18 mouse cellular contexts compared by ENCODE assay signal in the genomic region with DNA sequence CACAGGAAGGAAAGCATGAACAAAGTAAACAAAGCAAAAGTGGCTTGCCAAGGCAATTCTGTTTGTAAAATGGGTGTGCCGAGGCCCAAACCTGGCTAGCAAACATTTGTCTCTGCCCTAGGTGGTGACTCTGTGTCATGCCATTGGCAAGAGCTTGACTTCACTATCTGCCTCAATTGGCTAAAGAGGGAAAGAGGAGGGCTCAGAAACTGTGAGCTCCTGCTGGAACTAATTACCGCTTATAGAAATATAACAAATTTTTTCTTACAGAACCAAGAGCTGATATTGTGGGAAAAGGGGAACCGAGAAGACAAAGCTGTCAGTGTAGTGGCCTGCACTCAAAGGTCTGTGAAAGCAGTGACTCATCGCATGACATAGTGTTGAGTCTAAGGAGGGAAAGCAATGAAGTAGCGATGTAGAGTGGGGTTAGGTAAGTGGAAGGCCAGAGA. TPM values are rescaled to one million over a fixed set of nuclear protein-coding genes. Genes with fewer than 3 reads are reported as not detected.
DNase-seq lines count a peak whose midpoint lies in the region; ATAC-seq and TF ChIP-seq lines count a peak whose summit lies in the region.
"Had no signal": no experiment of that assay in that cellular context is flagged by ENCODE, and none has a peak within 500 bp of the region (broad histone marks: within the 10 kb centered on the region; RNA-seq: fewer than 3 reads in every experiment).

No protein-coding gene starts in this region.

- DNase-seq in liver, adult 2 months (ENCODE audit: extremely low read depth, low read depth, low spot score) = peak; percentile 96
- DNase-seq in liver = no peak
- peak; percentile 65 for DNase-seq in Muller cell, postnatal 12 days (ENCODE audit: inconsistent ontology term)
- DNase-seq in lung, adult 2 months = peak; percentile 10
- peak; percentile 5 for DNase-seq in splenic B cell, adult 2 months (ENCODE audit: low read depth, low spot score)
- no peak for DNase-seq in left cerebral cortex, postnatal 10 days (ENCODE audit: extremely low spot score in 1 of 2, low spot score in 2 of 2)
- DNase-seq in forebrain, embryonic 10.5 days (ENCODE audit: extremely low spot score, low spot score) = no peak
- no peak for DNase-seq in hindbrain, postnatal 0 days (ENCODE audit: low spot score)
- DNase-seq: embryo, embryonic 11 days; heart, adult 2 months; kidney, postnatal 4 days; liver, embryonic 13.5 days; right cerebral cortex, postnatal 4 days; thymus, adult 2 months had no signal

- H3K9me3 ChIP-seq in forebrain, embryonic 10.5 days = no peaks in the 10 kb centered on the region
- no peaks in the 10 kb centered on the region for H3K9me3 ChIP-seq in hindbrain, postnatal 0 days (ENCODE audit: low read length)
- H3K9me3 ChIP-seq: liver, embryonic 13.5 days; midbrain, embryonic 15.5 days; neural tube, embryonic 15.5 days had no signal

- no peaks in the 10 kb centered on the region for H3K79me2 ChIP-seq in liver, adult 2 months (ENCODE audit: control insufficient read depth, insufficient read depth, low read length)

- no peak for ATAC-seq in hindbrain, postnatal 0 days
- ATAC-seq: forebrain, embryonic 16.5 days; midbrain, embryonic 15.5 days had no signal

- H3K4me2 ChIP-seq in hindbrain, postnatal 0 days (ENCODE audit: low read depth, low read length) = no peak overlapping the region
- H3K4me2 ChIP-seq: liver, embryonic 13.5 days; midbrain, embryonic 15.5 days; neural tube, embryonic 15.5 days had no signal

- no peaks in the 10 kb centered on the region for H3K27me3 ChIP-seq in liver, adult 2 months (ENCODE audit: control insufficient read depth, insufficient read depth, low read length)
- no peaks in the 10 kb centered on the region for H3K27me3 ChIP-seq in splenic B cell, adult 2 months (ENCODE audit: control insufficient read depth, insufficient read depth, low read length, poor library complexity, severe bottlenecking)
- H3K27me3 ChIP-seq in forebrain, embryonic 10.5 days (ENCODE audit: poor library complexity, severe bottlenecking) = no peaks in the 10 kb centered on the region
- no peaks in the 10 kb centered on the region for H3K27me3 ChIP-seq in hindbrain, postnatal 0 days (ENCODE audit: insufficient read depth, low read length)
- H3K27me3 ChIP-seq: liver, embryonic 13.5 days; midbrain, embryonic 15.5 days; neural tube, embryonic 15.5 days had no signal

- no peak overlapping the region for H3K4me3 ChIP-seq in liver, adult 2 months (ENCODE audit: insufficient read depth, low read depth, low read length)
- no peak overlapping the region for H3K4me3 ChIP-seq in lung, adult 2 months (replicated peaks; ENCODE audit: extremely low read depth, low read depth, low read length)
- no peak overlapping the region for H3K4me3 ChIP-seq in forebrain, embryonic 10.5 days
- no peak overlapping the region for H3K4me3 ChIP-seq in hindbrain, postnatal 0 days (ENCODE audit: low read length)
- H3K4me3 ChIP-seq: heart, adult 2 months; liver, embryonic 13.5 days; midbrain, embryonic 15.5 days; neural tube, embryonic 15.5 days had no signal

- H3K4me1 ChIP-seq in liver, adult 2 months (ENCODE audit: control insufficient read depth, insufficient read depth, low read length) = peaks cover 7% of the 10 kb centered on the region; the same call in 1 of the 2 replicates
- H3K4me1 ChIP-seq in lung, adult 2 months (ENCODE audit: control insufficient read depth, insufficient read depth, low read length) = no peaks in the 10 kb centered on the region; the same call in 1 of the 2 replicates
- no peaks in the 10 kb centered on the region for H3K4me1 ChIP-seq in forebrain, embryonic 10.5 days
- H3K4me1 ChIP-seq in hindbrain, postnatal 0 days (ENCODE audit: insufficient read depth, low read length) = no peaks in the 10 kb centered on the region
- H3K4me1 ChIP-seq: liver, embryonic 13.5 days; midbrain, embryonic 15.5 days; neural tube, embryonic 15.5 days had no signal

- 38% methylated on average over 5 of the region's 5 CpGs for WGBS in liver, adult 2 months
- 51% methylated on average over 5 of the region's 5 CpGs for WGBS in lung, adult 2 months
- 93% methylated on average over 5 of the region's 5 CpGs for whole genome bisulfite sequencing in forebrain, embryonic 10.5 days
- 93% methylated on average over 5 of the region's 5 CpGs for WGBS in hindbrain, postnatal 0 days

- H3K27ac ChIP-seq in liver, adult 2 months (replicated peaks; ENCODE audit: insufficient read depth, low read depth, low read length) = peak overlapping the region; percentile 84
- no peak overlapping the region for H3K27ac ChIP-seq in forebrain, embryonic 10.5 days
- H3K27ac ChIP-seq in hindbrain, postnatal 0 days = no peak overlapping the region
- H3K27ac ChIP-seq: heart, adult 2 months; liver, embryonic 13.5 days; midbrain, embryonic 15.5 days; neural tube, embryonic 15.5 days had no signal

- no peaks in the 10 kb centered on the region for H3K36me3 ChIP-seq in liver, adult 2 months (ENCODE audit: control insufficient read depth, insufficient read depth, low read length)
- H3K36me3 ChIP-seq in splenic B cell, adult 2 months (ENCODE audit: control insufficient read depth, insufficient read depth, low read length, poor library complexity, severe bottlenecking) = no peaks in the 10 kb centered on the region
- no peaks in the 10 kb centered on the region for H3K36me3 ChIP-seq in forebrain, embryonic 10.5 days (replicated peaks)
- H3K36me3 ChIP-seq in hindbrain, postnatal 0 days (ENCODE audit: insufficient read depth, low read length) = no peaks in the 10 kb centered on the region
- H3K36me3 ChIP-seq: liver, embryonic 13.5 days; midbrain, embryonic 15.5 days; neural tube, embryonic 15.5 days had no signal

- no peak for TF ChIP-seq CTCF in liver, adult 2 months (IDR thresholded peaks at IDR 0.05; ENCODE audit: low read depth, low read length)
- TF ChIP-seq CTCF in lung, adult 2 months (IDR thresholded peaks at IDR 0.05; ENCODE audit: insufficient read depth, low read length) = no peak
- no peak for TF ChIP-seq CTCF in hindbrain, postnatal 0 days (IDR thresholded peaks at IDR 0.05; ENCODE audit: low read depth)

- intact Hi-C loops in left cerebral cortex, postnatal 10 days (cut with DNase I) = no loop called here

- no peak overlapping the region for H3K9ac ChIP-seq in liver, adult 2 months (ENCODE audit: low read depth, low read length)
- H3K9ac ChIP-seq in hindbrain, postnatal 0 days (replicated peaks; ENCODE audit: low read length) = no peak overlapping the region
- H3K9ac ChIP-seq: liver, embryonic 13.5 days; midbrain, embryonic 15.5 days; neural tube, embryonic 15.5 days had no signal

- TF ChIP-seq POLR2A in liver, adult 2 months (IDR thresholded peaks at IDR 0.05; ENCODE audit: extremely low read depth, insufficient read depth, low read length) = no peak
- TF ChIP-seq POLR2A in lung, adult 2 months (IDR thresholded peaks at IDR 0.05; ENCODE audit: borderline replicate concordance, extremely low read depth, low read depth, low read length) = no peak

RNA-seq across cellular contexts. Expression of gene Fabp2, which starts 6.5 kb away (rescaled TPM):
- 38.4 and 104 TPM in 2 replicates for total RNA-seq in liver, adult 2 months (2014; rRNA removed)
- polyA plus RNA-seq in liver, adult 2 months (2012; rRNA removed) = 6.8 and 13.6 TPM in 2 replicates
- polyA plus RNA-seq in lung, adult 2 months (2012; rRNA removed) = 0.20 TPM in 1 of 2 replicates, not detected in the other
- not detected for total RNA-seq in left cerebral cortex, postnatal 10 days (2021)
- polyA plus RNA-seq in forebrain, embryonic 10.5 days (2016; fragmentation: Nextera tagmentation; extraction: Ambion mirVana) = not detected in 2 replicates
- total RNA-seq in hindbrain, postnatal 0 days (2014; rRNA removed) = not detected in 2 replicates
- polyA plus RNA-seq in hindbrain, postnatal 0 days (2015; fragmentation: Nextera tagmentation; extraction: Ambion mirVana) = not detected in 2 replicates
- total RNA-seq: heart, adult 2 months; left cerebral cortex, adult 18-20 months had no signal
- polyA plus RNA-seq: forebrain, embryonic 16.5 days; heart, adult 2 months; neural tube, embryonic 15.5 days had no signal

RNA-seq across cellular contexts. Expression of gene Gm10959, which starts 30.8 kb away (rescaled TPM):
- total RNA-seq in liver, adult 2 months (2014; rRNA removed) = not detected in 2 replicates
- polyA plus RNA-seq in liver, adult 2 months (2012; rRNA removed) = not detected in 2 replicates
- not detected in 2 replicates for polyA plus RNA-seq in lung, adult 2 months (2012; rRNA removed)
- not detected for total RNA-seq in left cerebral cortex, postnatal 10 days (2021)
- polyA plus RNA-seq in forebrain, embryonic 10.5 days (2016; fragmentation: Nextera tagmentation; extraction: Ambion mirVana) = not detected in 2 replicates
- not detected in 2 replicates for total RNA-seq in hindbrain, postnatal 0 days (2014; rRNA removed)
- not detected in 2 replicates for polyA plus RNA-seq in hindbrain, postnatal 0 days (2015; fragmentation: Nextera tagmentation; extraction: Ambion mirVana)
- total RNA-seq: heart, adult 2 months; left cerebral cortex, adult 18-20 months had no signal
- polyA plus RNA-seq: forebrain, embryonic 16.5 days; heart, adult 2 months; liver, embryonic 13.5 days; midbrain, embryonic 15.5 days; neural tube, embryonic 15.5 days; thymus, adult 2 months had no signal

RNA-seq across cellular contexts. Expression of gene 1810037I17Rik, which starts 35.6 kb away (rescaled TPM):
- total RNA-seq in liver, adult 2 months (2014; rRNA removed) = 21.7 and 22.8 TPM in 2 replicates
- polyA plus RNA-seq in liver, adult 2 months (2012; rRNA removed) = 11.3 and 12.1 TPM in 2 replicates
- 41.8 and 56.6 TPM in 2 replicates for polyA plus RNA-seq in lung, adult 2 months (2012; rRNA removed)
- total RNA-seq in left cerebral cortex, postnatal 10 days (2021) = 10 to 100 TPM; 43.2 to 48.6 TPM
- 77.5 and 77.6 TPM in 2 replicates for polyA plus RNA-seq in forebrain, embryonic 10.5 days (2016; fragmentation: Nextera tagmentation; extraction: Ambion mirVana)
- total RNA-seq in hindbrain, postnatal 0 days (2014; rRNA removed) = 27.5 and 39.3 TPM in 2 replicates
- 122 and 133 TPM in 2 replicates for polyA plus RNA-seq in hindbrain, postnatal 0 days (2015; fragmentation: Nextera tagmentation; extraction: Ambion mirVana)

Comparison
In these comparisons a context has a peak if more than half of its experiments do, and no peak if none do; other contexts are left out.
1. DNase-seq: peak in liver, adult 2 months (single experiment), Muller cell, postnatal 12 days (single experiment), lung, adult 2 months (single experiment) and splenic B cell, adult 2 months (single experiment); none in liver (single experiment), left cerebral cortex, postnatal 10 days (0 of 2), forebrain, embryonic 10.5 days (single experiment) and hindbrain, postnatal 0 days (single experiment).